Mouse (Mus musculus) neural tube, embryonic 10.5 days (tissue): Measurements from ENCODE around the gene Mrpl49.
A peak's percentile ranks its signal among the peaks of the same experiment; 100 is the strongest.

ENCODE experiments used
- DNase-seq: peaks from one replicate; pipeline ENCODE4 v3.0.0-alpha.2; 2017; ENCODE audit warnings: low spot score; ENCODE audit errors: extremely low spot score

Gene Mrpl49

DNA sequence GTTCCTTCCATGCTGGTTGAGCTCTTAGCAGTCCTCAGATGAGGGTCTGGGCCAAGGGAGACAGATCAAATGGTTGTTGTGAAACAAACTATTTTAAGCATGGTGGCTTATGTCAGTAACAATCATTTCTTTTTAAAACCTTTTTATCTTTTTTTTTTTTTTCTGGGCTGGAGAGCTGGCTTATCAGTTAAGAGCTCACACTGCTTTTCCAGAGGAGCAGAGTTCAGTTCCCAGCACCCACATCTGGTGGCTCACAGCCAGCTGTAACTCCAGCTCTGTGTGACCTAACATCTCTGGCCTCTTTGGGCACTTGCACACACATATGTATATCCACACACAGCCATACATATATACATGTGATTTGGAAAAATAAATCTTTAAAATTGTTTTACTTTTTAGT lies 19.9 kb downstream of the Mrpl49 start:
- no peak for DNase-seq

- no peak for DNase-seq
These were observed 21.5 kb downstream of the Mrpl49 start for GRCm38 (mm10) chr19:6035966-6036585.

DNA sequence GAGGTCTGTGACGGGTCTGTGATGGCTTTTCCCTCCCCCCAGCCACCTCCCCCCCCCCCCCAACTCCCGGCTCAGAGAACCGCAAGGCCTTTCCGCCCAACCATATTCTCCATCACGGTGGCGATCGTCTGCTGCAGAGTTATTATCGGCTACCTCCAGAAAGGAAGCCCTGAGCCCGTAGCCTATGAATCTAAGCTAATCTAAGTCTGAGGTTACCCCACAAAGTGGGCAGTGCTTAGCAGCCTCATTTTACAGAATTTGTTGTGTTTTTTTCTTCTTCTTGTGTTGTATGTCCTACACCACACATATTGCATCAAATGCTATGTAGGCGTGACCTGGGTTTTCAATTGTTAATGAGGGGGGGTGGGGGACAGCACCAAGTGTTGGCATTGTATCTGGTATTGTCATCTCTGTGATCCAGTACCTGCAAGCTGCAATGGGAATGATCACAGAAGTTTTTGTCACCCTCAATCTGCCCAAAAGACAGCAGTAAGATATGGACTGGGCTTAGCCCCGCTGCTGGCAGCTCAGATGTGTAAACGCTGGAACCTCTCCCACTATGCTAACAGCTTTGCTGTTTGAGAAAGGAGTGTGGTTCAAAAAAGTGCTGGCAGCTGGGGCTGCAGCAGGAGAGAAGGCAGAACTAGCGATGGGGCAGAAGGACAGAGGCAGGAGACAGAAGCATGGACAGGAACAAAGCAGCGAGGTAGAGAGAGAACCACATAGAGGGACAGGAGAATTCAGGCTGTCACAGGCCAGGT lies 26.9 kb downstream of the Mrpl49 start:
- DNase-seq: no peak

DNA sequence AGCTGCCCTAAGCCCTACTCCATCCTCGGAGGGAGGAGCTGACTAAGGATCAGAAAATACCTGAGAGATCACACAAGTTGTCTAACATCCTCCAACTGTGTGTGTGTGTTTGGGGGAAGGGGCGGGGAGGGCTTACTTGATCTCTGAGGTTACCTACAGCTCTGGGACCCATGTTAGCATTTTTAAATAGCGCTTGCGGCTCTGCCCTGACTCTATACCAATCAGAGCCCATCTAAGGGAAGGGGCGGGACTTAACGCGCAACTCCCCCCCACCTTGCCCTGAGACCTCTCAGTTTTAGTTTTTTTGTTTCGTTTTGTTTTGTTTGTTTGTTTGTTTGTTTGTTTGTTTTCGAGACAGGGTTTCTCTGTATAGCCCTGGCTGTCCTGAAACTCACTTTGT lies 28.2 kb downstream of the Mrpl49 start:
- no peak for DNase-seq

DNA sequence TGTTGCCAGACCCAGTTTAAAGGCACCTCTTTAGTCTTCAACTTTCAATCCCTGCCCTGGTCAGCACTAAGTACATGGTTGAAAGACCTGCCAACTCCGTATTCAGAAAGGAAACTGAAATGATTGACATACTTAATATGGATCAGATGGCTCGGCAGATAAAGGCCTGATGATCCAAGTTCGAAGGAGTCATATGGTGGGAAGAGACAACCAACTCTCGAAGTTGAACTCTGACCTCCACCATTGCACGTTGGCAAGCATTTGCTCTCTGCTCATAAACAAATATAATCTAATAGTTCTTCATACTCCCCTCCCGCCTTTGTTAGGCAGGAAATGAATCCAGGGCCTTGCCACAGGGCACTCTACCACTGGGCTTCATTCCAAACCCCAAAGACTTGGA lies 28.6 kb downstream of the Mrpl49 start:
- DNase-seq: no peak

DNA sequence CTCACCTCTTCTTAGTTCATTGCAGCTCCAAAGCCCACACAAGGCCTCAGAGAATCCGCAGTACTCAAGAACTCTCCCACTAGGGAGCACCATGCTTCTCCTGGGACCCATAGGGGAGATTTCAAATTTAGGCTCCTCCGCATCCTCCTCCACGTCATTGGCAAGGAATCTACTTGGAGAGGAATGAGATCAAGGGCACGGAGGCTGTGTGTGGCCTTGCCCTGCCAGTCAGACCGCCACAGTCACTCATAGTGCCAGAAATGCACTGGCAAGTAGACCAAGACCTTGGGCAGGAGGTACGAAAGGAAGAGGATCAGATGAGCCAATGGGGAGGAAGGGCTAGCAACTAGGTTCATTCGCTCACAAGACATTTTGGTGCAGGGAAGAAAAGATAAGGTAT lies 33.7 kb downstream of the Mrpl49 start:
- DNase-seq: no peak

- DNase-seq: no peak
These were observed 34.5 kb downstream of the Mrpl49 start for GRCm38 (mm10) chr19:6023059-6023458.

DNA sequence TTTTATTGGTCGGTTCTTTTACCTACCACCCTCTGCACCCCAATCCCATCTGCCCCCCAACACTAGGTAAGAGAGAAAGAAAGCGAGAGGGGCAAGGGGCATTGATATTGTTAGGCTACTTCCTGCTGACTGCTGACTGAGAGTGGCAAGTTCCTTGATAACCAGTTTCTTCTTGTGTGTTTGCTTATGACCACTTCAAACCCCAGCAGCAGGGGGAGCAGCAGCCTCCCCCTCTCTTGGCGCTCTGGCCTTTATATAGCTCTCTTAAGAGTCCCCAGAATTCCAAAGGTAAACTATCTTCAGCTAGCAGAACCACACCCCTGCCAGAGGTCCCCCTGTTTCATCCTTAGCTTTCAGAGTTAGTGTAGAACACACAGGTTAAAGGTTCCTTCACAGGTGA lies 37.3 kb downstream of the Mrpl49 start:
- no peak for DNase-seq

DNA sequence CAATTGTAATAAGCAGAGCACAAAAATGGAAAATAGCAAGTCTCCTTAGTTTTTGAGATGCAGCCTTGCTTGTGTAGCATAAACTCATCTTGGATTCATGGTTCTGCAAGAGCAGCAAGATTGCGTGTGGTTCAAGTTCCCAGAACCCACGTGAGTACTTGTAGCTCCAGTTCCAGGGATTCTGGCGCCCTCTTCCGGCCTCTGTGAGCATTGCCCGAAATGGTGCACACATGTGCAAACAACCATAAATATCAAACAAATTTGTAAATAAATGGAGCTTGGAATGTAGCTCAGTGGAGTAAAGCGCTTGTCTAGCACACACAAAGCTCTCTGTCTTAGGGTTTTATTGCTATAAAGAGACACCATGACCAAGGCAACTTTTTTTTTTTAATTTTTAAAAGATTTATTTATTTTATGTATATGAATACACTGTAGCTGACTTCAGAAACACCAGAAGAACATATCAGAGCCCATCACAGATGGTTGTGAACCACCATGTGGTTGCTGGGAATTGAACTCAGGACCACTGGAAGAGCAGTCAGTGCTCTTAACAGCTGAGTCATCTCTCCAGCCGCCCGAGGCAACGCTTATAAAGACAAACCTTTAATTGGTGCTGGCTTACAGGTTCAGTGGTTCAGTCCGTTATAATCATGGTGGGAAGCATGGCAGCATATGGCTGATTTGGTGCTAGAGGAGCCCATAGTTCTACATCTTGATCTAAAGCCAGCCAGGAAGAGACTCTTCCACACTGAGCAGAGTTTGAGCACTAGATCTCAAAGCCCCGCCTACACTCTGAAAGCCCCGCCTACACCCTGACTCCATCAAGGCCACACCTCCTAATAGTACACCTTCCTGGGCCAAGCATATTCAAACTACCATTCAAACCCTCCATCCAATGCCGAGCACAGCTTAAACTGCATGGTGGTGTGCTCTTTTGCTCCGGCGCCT lies 39.2 kb downstream of the Mrpl49 start:
- peak; percentile 90 for DNase-seq

DNA sequence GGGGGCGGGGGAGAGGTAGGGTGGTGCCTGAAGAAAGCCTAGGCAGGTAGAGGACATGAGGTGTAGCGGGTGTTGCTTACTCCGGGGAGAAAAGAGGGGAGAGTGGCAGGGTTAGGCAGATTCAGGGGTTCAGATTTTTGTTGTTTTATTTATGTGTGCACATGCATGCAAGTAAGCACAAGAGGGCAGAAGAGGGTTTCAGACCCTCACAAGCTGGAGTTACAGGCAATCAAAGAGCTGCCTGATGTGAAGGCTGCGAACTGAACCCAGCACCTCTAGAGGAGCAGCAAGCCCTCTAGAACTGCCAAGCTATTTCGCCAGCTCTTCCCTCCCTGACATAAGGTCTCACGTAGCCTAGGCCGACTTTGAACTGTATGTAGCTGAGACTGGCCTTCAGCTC lies 41.1 kb downstream of the Mrpl49 start:
- no peak for DNase-seq

DNA sequence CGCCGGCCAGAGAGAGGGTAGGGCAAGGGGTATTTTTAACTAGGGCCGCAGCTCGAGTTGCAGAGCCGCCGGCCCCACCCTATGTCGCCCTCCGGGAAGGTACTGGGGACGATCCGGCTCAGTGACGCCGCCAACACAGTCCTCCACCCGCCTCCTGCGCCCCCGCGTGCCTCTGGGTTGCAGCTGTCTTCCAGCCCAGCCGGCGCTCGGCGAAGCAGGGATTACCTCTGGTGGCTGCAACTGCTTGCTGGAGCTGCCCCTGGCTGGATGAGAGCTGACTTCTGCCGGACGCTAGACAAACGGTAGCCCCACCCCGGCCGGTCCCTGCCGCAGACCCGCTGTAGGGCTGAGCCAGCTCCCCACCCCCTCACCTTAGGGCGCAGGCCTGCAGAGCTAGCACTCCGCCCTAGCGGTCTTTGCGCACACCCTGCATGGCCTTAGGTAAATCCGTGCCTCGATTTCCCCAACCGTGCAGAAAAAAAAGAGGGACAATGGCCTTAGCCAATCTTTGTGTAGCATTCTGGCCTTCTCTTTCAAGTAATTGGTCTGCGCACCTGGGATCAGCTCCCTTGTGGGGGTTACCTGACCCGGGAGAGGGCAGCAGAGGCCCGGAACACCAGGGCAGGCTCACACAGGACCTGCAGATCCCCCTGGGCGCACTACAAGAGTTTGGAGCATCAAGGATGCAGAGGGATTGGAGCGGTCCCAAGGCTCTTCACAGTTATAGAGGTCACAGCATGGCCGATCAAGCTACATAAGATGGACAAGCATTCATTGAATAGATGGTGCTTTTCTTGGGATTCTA lies 41.9 kb downstream of the Mrpl49 start, which contains the start of gene Capn1:
Gene Capn1 (minus strand): TSS at position 387 of the 805 bp plus-strand sequence.
- DNase-seq: peak; percentile 73

DNA sequence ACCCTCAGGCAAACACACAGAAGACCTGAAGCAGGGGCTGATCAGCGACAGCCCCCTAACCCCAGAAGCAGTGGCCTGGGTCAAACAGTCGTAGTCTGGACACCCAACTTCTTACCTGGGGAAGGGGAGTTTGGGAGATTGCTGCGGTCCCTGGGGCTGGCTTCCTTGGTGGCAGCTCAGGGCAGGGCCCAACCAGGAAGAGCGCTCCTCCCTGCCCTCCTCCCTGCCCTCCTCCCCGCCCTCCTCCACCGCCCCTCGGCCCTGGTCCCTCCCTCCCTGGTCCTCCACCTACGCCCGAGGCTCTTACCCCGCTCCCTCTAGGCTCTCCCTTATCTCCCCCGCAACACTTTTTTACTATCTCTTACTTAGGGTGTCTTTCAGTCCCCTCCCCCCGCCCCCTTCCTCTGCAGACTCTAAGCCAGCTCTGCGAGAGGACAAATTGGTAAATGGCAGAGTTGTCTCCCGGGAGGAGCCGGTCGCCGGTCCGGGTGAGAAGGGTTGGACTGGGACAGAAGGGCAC lies 42.5 kb downstream of the Mrpl49 start:
- peak; percentile 57 for DNase-seq

- no peak for DNase-seq
These were observed 43.9 kb downstream of the Mrpl49 start for GRCm38 (mm10) chr19:6013691-6014090.

DNA sequence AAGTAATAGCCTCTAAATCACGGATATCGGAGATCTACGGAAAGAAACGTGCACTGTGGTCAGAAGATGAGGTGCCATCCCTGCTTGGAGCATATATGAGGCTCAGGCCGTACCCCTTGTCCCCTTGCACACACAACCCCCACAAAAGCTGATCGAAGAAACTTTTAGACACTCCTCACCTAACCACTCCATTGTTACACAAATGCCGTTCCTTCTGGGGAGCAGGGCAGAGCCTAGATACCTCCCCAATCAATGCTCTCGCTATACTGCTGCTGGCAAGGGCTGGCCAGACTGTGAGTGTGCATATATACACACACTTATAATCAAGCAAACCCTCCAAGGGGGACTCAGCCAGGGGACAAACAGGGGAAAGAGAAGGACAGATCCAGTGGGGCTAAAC lies 48.4 kb downstream of the Mrpl49 start:
- no peak for DNase-seq

DNA sequence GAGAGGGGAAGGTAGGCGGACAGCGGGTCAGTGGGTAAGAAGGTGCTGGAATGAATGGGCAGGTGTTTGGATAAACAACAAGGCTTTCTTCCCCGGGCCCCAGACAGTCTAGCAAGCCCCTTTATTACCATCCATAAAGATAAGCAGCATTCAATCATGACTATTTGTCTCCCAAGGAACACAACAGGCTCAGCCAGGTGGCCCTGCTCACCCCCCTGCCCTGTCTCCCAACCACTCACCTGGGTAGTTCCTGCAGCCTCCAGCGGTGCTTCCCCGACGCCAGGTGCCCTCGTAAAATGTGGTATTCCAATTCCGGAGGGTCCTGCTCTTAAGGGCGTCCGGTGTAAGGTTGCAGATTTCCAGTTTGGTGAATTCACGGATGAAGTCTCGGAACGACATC lies 50.6 kb downstream of the Mrpl49 start:
- no peak for DNase-seq

- no peak for DNase-seq
These were observed 52.0 kb downstream of the Mrpl49 start for GRCm38 (mm10) chr19:6005541-6005940.
